Mouse (Mus musculus) urinary bladder, adult 18-20 months (tissue): Measurements from ENCODE around the gene Sacs.

Source experiments
- DNase-seq, 2 experiments: peaks; one replicate each; pipeline ENCODE4 v3.0.0; 2022; ENCODE audit warnings: low spot score in 2 of 2, mixed read lengths in 2 of 2

Gene Sacs

GRCm38 (mm10) chr14:61160920-61161319 is 22.7 kb downstream of the Sacs start:
- no peak for DNase-seq

GRCm38 (mm10) chr14:61161367-61162334 is 23.4 kb downstream of the Sacs start:
- no peak for DNase-seq

- no peak for DNase-seq
These were observed 26.2 kb downstream of the Sacs start for GRCm38 (mm10) chr14:61164461-61164860.

- no peak for DNase-seq
These were observed 27.7 kb downstream of the Sacs start for GRCm38 (mm10) chr14:61165929-61166328.

GRCm38 (mm10) chr14:61171261-61171970 is 33.2 kb downstream of the Sacs start:
- no peak for DNase-seq

DNA sequence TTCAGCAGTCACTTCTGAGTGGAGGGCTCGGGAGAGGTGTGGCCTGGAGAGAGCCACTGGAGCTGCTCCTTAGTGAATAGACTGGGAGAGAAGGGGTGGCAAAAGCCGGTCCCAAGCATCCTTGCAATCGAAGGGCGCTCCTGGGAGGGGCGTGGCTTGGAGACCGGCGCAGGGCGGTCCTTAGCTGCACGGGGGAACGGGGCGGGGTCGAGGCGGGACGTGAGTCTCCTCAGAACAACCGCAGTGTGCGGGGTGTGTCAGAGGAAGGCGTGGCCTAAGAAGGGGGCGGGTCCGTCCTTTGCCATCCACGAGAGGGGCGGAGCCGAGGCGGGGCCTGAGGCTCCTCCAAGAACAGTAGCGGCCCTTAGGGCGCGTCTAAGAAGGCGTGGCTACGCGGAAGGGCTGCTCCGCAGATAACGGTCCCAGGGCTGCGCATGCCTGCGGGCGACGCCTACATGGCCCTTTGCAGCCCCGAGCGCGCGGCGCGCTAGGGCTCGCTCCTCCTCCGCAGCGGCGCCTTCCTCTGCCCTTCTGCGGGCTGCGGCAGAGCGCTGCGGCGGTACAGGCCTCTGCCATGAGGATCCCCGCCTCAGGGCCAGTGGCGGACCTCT is 34.4 kb downstream of the Sacs start:
- peak; percentile 97 for DNase-seq

GRCm38 (mm10) chr14:61173229-61173628 is 35.0 kb downstream of the Sacs start:
- DNase-seq, result no peak

DNA sequence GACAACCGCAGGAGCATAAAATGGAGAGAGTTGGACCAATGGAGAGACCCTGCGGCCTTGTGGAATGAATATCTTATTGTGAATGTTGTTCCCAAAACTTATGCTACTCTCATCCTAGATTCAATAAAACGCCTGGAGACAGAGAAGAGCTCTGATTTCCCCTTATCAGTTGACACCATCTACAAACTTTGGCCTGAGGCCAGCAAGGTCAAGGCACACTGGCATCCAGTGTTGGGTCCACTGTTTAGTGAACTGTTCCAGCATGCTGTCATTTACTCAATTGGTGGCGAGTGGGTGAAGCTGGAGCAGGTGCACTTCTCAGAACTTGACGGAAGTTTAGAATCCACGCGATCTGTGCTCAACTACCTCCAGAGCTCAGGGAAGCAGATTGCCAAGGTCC is 53.6 kb downstream of the Sacs start:
- no peak for DNase-seq

GRCm38 (mm10) chr14:61192326-61192725 is 54.1 kb downstream of the Sacs start:
- DNase-seq, result no peak

GRCm38 (mm10) chr14:61194416-61194815 is 56.2 kb downstream of the Sacs start:
- DNase-seq, result no peak

DNA sequence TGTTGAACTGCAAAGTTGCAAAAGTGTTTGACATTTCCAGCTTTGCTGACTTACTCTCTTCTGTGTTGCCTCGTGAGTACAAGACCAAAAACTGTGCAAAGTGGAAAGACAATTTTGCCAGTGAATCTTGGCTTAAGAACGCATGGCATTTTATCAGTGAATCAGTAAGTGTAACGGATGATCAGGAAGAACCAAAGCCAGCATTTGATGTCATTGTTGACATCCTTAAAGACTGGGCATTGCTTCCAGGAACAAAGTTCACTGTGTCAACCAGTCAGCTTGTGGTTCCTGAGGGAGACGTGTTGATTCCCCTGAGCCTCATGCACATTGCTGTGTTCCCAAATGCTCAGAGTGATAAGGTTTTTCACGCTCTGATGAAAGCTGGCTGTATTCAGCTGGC is 71.9 kb downstream of the Sacs start:
- DNase-seq, result no peak

GRCm38 (mm10) chr14:61211754-61212153 is 73.5 kb downstream of the Sacs start:
- DNase-seq, result no peak

- no peak for DNase-seq
These were observed 82.9 kb downstream of the Sacs start for GRCm38 (mm10) chr14:61221166-61221565.

DNA sequence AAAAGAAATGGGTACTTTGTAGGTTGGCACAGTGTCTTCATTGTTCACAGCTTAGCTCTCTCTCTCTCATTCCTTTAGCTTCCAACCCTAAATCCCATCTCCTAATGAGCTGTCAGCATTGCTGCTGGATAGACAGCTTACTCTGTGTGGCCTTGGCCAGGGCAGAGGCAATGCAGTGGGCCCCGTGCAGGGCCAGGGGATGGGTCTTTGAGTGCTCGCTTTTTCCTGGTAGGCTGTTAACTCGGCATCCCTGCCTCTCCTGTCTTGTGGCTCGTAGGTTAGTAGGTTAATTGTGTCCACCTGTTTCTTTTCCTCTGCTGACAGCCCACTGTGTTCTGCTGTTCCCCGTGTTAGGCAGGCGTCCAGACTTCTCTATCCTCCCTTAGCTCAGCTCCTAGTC is 84.2 kb downstream of the Sacs start:
- DNase-seq, result no peak

- DNase-seq, result no peak
These were observed 85.5 kb downstream of the Sacs start for GRCm38 (mm10) chr14:61223740-61224139.

DNA sequence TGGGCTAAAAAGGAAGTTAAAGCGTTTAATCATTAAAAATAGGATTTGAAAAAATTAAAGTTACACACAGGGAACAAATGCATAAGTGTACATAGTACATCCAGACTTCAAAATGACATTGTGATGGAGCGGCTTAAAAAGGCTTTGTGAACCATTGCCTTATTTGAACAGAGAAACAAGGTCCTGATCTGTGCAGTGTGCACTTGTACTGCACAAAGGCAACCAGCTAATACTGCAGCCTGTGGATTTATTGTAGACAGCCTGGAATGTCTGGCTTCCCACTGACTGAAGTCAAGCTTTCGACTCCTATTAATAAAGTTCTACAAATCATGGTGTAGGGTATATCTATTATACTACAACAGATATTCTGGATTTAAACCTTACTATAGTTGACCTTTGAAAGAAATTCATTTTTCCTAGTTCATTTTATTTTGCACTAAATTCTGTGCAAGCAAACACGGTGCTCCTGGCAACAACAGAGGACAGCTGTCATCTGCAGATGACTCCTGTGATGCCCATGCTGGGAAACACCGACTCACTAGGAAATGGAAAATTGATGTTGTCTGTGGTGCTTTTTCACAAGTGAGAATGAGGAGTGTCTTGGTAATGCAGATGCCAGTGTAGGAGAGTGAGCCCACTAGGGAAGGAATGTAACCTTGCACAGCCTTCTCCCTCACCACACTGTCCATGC is 86.3 kb downstream of the Sacs start:
- no peak for DNase-seq

DNA sequence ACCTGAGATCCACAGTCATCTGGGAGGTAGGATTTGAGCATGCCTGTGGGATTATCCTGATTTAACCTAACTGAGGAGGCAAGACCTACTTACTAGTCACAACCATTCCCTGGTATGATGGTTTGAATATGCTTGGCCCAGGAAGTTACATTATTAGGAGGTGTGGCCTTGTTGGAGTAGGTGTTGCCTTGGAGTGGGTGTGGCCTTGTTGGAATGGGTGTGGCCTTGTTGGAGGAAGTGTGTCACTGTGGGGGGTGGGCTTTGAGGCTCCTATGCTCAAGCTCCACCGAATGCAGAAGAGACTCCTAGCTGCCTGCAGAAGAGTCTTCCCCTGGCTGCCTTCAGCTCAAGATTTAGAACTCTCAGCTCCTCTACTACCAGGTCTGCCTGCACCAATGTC is 87.9 kb downstream of the Sacs start:
- DNase-seq, result no peak

GRCm38 (mm10) chr14:61229763-61230162 is 91.5 kb downstream of the Sacs start:
- DNase-seq, result no peak

GRCm38 (mm10) chr14:61230179-61230578 is 91.9 kb downstream of the Sacs start:
- no peak for DNase-seq

- DNase-seq, result no peak
These were observed 93.8 kb downstream of the Sacs start for GRCm38 (mm10) chr14:61232016-61232568.

GRCm38 (mm10) chr14:61235846-61236474 is 97.7 kb downstream of the Sacs start:
- DNase-seq, result no peak
